ENCODE assay signal across 10 mouse cellular contexts in the genomic region with DNA sequence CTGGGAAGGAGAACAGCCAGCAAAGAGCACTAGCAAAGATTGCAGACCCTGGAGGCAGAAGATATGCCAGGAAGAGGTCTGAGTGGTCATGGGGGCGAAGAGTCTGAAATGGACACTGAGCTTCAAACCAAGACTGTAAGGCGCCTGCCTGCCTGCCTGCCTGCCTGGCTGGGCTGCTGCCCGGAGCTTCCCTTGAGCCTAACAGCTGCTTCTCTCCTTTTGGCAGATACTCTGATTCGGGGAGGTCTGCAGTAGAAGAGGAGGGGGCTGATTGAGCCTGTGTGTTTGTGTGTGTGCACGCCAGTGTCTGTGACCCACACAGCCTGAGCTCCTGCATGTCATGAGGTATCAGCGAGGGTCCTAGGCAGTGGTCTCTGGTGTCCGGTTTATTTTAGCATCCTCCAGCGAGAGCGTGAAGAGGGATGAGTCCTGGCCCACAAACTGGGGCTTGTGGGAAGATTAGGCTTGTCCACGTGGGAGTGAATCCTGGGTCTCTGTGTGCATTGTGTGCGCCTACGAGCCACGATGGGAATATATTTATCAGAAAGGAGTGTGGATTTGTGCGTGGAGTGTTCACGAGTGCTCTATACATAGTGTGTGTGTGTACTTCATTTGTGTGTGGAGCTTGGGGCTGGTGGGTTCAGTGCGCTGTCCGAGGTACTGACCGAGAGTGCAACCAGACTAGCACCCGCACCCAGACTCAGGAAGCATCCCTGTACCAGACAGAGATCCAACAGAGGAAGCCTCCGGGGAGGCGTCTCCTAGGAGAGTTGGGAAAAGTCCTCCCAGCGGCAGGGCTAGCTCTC. TPM values are rescaled to one million over a fixed set of nuclear protein-coding genes. Genes with fewer than 3 reads are reported as not detected.
DNase-seq lines count a peak whose midpoint lies in the region; ATAC-seq and TF ChIP-seq lines count a peak whose summit lies in the region.
"Had no signal": no experiment of that assay in that cellular context is flagged by ENCODE, and none has a peak within 500 bp of the region (broad histone marks: within the 10 kb centered on the region; RNA-seq: fewer than 3 reads in every experiment).

No protein-coding gene starts in this region.

- no peak overlapping the region for H3K9ac ChIP-seq in limb, embryonic 12.5 days (replicated peaks)

- no peak for TF ChIP-seq CTCF in olfactory bulb, adult 2 months (IDR thresholded peaks at IDR 0.05; ENCODE audit: insufficient read depth, low read depth, low read length)

- no peak overlapping the region for H3K4me3 ChIP-seq in limb, embryonic 12.5 days (replicated peaks)
- H3K4me3 ChIP-seq in olfactory bulb, adult 2 months (ENCODE audit: insufficient read depth, low read depth, low read length), result peak overlapping the region; percentile 86

- H3K4me2 ChIP-seq in limb, embryonic 12.5 days, result peak overlapping the region; percentile 72

- ATAC-seq in limb, embryonic 12.5 days (ENCODE audit: insufficient number of reproducible peaks, insufficient read depth, low FRiP score, low TSS enrichment, low read depth), result 0 out of 2 replicates have a peak, but pooled peaks have one; percentile 20
- ATAC-seq in erythroblast, adult 5-6 weeks (replicated peaks; ENCODE audit: low FRiP score, poor library complexity, severe bottlenecking), result no peak

- H3K9me3 ChIP-seq in limb, embryonic 12.5 days, result no peaks in the 10 kb centered on the region

- peak; percentile 42 for DNase-seq in gastrocnemius, postnatal 10 days
- no peak for DNase-seq in gastrocnemius, adult 18-20 months (ENCODE audit: low spot score)
- DNase-seq in urinary bladder, postnatal 14 days (ENCODE audit: low spot score), result peak; percentile 11
- DNase-seq in urinary bladder, adult 2 months (ENCODE audit: low spot score), result no peak
- peak; percentile 76 for DNase-seq in forelimb bud, embryonic 11.5 days (ENCODE audit: low read depth, low spot score)

- 23% methylated on average over 22 of the region's 22 CpGs for WGBS in limb, embryonic 12.5 days
- 12% methylated on average over 22 of the region's 22 CpGs for WGBS in olfactory bulb, adult 2 months

- H3K4me1 ChIP-seq in limb, embryonic 12.5 days (replicated peaks), result peaks cover 13% of the 10 kb centered on the region; the same call in 1 of the 2 replicates
- peaks cover 33% of the 10 kb centered on the region for H3K4me1 ChIP-seq in olfactory bulb, adult 2 months (ENCODE audit: control insufficient read depth, insufficient read depth, low read length)

- H3K27me3 ChIP-seq in limb, embryonic 12.5 days, result peaks cover 53% of the 10 kb centered on the region

- no peak for TF ChIP-seq POLR2A in olfactory bulb, adult 2 months (IDR thresholded peaks at IDR 0.05; ENCODE audit: insufficient read depth, low read depth, low read length)

- H3K36me3 ChIP-seq in limb, embryonic 12.5 days, result no peaks in the 10 kb centered on the region

- H3K27ac ChIP-seq in limb, embryonic 12.5 days, result no peak overlapping the region
- no peak overlapping the region for H3K27ac ChIP-seq in olfactory bulb, adult 2 months (ENCODE audit: insufficient read depth, low read depth, low read length)
- H3K27ac ChIP-seq: macrophage had no signal

RNA-seq across cellular contexts. Expression of a gene that starts 1.3 kb away (rescaled TPM):
- under 1 TPM; 0.07 to 0.29 TPM for total RNA-seq in gastrocnemius, postnatal 10 days (2021)
- under 1 TPM in 1 of 2 experiments, not detected in 1; 0.14 TPM for total RNA-seq in gastrocnemius, adult 18-20 months (2021)
- polyA plus RNA-seq in urinary bladder, adult 2 months (2012; rRNA removed), result 0.01 and 0.06 TPM in 2 replicates
- 0.28 and 0.59 TPM in 2 replicates for polyA plus RNA-seq in limb, embryonic 12.5 days (2016; fragmentation: Nextera tagmentation; extraction: Ambion mirVana)
- polyA plus RNA-seq in olfactory bulb, adult 2 months (2012; ENCODE audit: insufficient read depth, insufficient read length, low replicate concordance, missing spikeins), result not detected in 2 replicates
- not detected in 2 replicates for total RNA-seq in erythroblast, adult 5-6 weeks (2015; ENCODE audit: low replicate concordance)
- not detected in 2 replicates for total RNA-seq in erythroblast, adult 5-6 weeks (2017; ENCODE audit: low replicate concordance)
- total RNA-seq: heart, adult 18-20 months had no signal
- polyA plus RNA-seq: macrophage had no signal

Comparison
In these comparisons a context has a peak if more than half of its experiments do, and no peak if none do; other contexts are left out.
1. DNase-seq: peak in gastrocnemius, postnatal 10 days (single experiment), urinary bladder, postnatal 14 days (single experiment) and forelimb bud, embryonic 11.5 days (single experiment); none in gastrocnemius, adult 18-20 months (single experiment) and urinary bladder, adult 2 months (single experiment).